Mouse (Mus musculus) G1E (cell line): Measurements from ENCODE around the gene Lrig1.

Experiments
- CTCF ChIP-seq: IDR thresholded peaks from 2 replicates; pipeline ENCODE4 v1.5.1; 2012; ENCODE audit warnings: low read depth, low read length, inconsistent platforms, mixed read lengths
- GATA1 ChIP-seq: IDR thresholded peaks from 2 replicates; pipeline ENCODE4 v1.6.1; 2012; ENCODE audit warnings: borderline replicate concordance, low read length, inconsistent platforms, mixed read lengths
- POLR2AphosphoS5 ChIP-seq: IDR thresholded peaks from 2 replicates; pipeline ENCODE4 v1.6.1; 2012; ENCODE audit warnings: low read depth, low read length, inconsistent platforms; ENCODE audit not compliant: insufficient replicate concordance
- TAL1 ChIP-seq: conservative IDR thresholded peaks from 2 replicates; pipeline ENCODE4 v1.6.1; 2012; ENCODE audit warnings: low read depth, low read length, inconsistent platforms, mixed read lengths

GRCm38 (mm10) chr6:94665248-94665647, 34.7 kb downstream of the Lrig1 start:
- no peak for TF ChIP-seq CTCF
- TF ChIP-seq TAL1, result no peak
- no peak for TF ChIP-seq POLR2AphosphoS5
- no peak for TF ChIP-seq GATA1
